Mouse (Mus musculus) heart, adult 2 months (tissue): ENCODE results near the gene Stat3.

Experiments
- CTCF ChIP-seq: fragments of 200-600 bp; IDR thresholded peaks from 2 replicates; pipeline ENCODE4 v1.8.1; 2022; ENCODE audit warnings: antibody characterized with exemption, mild to moderate bottlenecking, moderate library complexity
- EP300 ChIP-seq: fragments of 200-500 bp; IDR thresholded peaks from 2 replicates; pipeline ENCODE4 v1.6.1; 2011; ENCODE audit warnings: low read depth, low read length, control low read depth; ENCODE audit not compliant: insufficient read depth

- no peak for TF ChIP-seq CTCF
- TF ChIP-seq EP300, result no peak
These were observed 91.8 kb downstream of the Stat3 start for GRCm38 (mm10) chr11:100847572-100847971.
